Mouse (Mus musculus) embryonic facial prominence, embryonic 12.5 days (tissue): ENCODE data around the gene Il9r. TPM values are rescaled to one million over a fixed set of nuclear protein-coding genes. Genes with fewer than 3 reads are reported as not detected.

ENCODE experiments used
- ATAC-seq: fragments of 200-750 bp; cut with Nextera tagmentation; 2 replicates; pipeline ENCODE4 v1.8.0; 2017; ENCODE audit not compliant: insufficient number of reproducible peaks, insufficient read depth, low FRiP score, low TSS enrichment
- H3K27ac ChIP-seq: fragments of 300-500 bp; sonication (generic); 2 replicates; pipeline ENCODE4 v1.5.1; 2016; ENCODE audit warnings: mild to moderate bottlenecking
- H3K27me3 ChIP-seq: fragments of 300-500 bp; sonication (generic); 2 replicates; pipeline ENCODE4 v1.6.1; 2016; ENCODE audit warnings: mild to moderate bottlenecking, moderate library complexity
- H3K36me3 ChIP-seq: fragments of 300-500 bp; sonication (generic); 2 replicates; pipeline ENCODE4 v1.6.1; 2016; ENCODE audit warnings: mild to moderate bottlenecking
- H3K4me1 ChIP-seq: fragments of 300-500 bp; sonication (generic); 2 replicates; pipeline ENCODE4 v1.6.1; 2016
- H3K4me2 ChIP-seq: fragments of 300-500 bp; sonication (generic); replicated peaks from 2 replicates; pipeline ENCODE4 v1.6.1; 2016; ENCODE audit warnings: mild to moderate bottlenecking, moderate library complexity
- H3K4me3 ChIP-seq: fragments of 300-500 bp; sonication (generic); 2 replicates; pipeline ENCODE4 v1.5.1; 2016; ENCODE audit warnings: mild to moderate bottlenecking
- H3K9ac ChIP-seq: fragments of 300-500 bp; sonication (generic); 2 replicates; pipeline ENCODE4 v1.6.1; 2016; ENCODE audit warnings: mild to moderate bottlenecking, moderate library complexity
- H3K9me3 ChIP-seq: fragments of 300-500 bp; sonication (generic); 2 replicates; pipeline ENCODE4 v1.6.1; 2016; ENCODE audit warnings: mild to moderate bottlenecking, moderate library complexity
- WGBS: fragments of 180-500 bp; shearing (Covaris S2); methylation state at CpG from one replicate; pipeline ENCODE4 v1.1.7; 2016; 5-methylcytosine and 5-hydroxymethylcytosine counted together
- polyA plus RNA-seq: library from polyadenylated mRNA; unstranded; fragments of >200 nt; fragmentation: Nextera tagmentation; extraction: Ambion mirVana; gene quantifications from 2 replicates; pipeline ENCODE4 v1.2.1, GENCODE M21; 2016

The Il9r gene
- polyA plus RNA-seq, 1 experiment from 2014 or later = not detected

DNA sequence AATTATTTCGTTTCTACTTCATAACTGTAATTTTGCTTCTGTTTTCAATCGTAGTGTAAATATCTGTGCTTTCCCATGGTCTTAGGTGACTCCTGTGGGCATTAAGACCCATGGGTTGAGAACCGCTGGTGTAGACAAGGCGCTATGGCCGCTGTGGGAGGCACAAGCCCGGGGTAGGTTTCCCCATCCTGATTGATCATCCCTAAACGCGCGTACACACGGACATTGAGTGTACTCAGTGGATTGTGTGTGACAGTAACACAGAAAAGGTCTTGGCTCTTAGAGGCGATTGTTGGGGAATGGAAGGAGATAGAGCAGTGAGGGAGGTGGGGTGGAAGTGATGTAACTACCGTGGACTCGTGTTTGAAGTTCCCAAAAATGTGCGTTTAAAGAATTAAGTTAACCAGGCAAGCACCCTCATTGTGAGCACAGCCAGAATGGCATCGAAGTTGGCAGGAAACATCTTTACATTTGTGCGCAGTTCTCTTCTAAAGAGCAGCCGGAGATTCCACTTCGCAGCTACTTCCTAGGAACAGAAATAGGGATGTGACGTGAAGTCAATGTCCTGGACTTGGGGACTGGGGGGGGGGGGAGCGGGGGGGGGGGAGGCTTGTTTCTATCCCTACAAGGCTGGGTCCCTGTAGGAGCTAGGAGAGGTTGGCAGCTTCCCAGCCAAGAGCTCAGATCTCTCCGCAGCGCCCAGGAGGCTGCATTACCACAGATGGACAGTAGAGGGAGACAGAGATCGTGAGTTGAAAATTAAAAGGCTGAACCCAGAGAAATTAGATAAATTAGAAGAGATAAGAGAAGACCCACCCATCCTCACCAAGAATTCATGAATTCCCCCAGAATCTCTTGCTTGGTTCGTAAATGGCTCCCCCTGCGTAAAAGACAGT, 17.9 kb downstream of the Il9r start:
- no peak for ATAC-seq

DNA sequence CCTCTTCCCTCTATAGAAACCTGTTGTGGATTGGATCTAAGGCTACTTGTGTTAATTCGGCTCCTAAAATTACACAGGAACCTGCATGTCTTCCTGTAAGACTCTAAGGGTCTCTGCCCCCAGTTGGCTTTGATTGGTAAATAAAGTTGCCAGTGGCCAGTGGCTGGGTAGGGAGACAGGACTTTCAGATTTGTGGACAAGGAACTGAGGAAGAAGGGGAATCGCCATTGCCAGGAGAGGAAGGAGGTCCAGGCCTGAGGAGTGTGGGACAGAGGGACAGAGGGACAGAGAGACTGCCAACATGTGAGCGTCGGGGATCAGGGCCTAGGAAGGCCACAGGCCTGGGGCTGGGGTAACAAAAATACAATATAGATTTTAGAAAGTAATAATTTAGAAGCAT, 18.8 kb downstream of the Il9r start:
- 78% methylated on average over 4 of the region's 4 CpGs for WGBS
- Histone ChIP-seq H3K36me3 (no peaks in the 10 kb centered on the region), H3K4me2 (no peak overlapping the region), H3K4me1 (no peaks in the 10 kb centered on the region), H3K9ac (no peak overlapping the region), H3K27me3 (no peaks in the 10 kb centered on the region), H3K27ac (no peak overlapping the region), H3K4me3 (no peak overlapping the region), H3K9me3 (0 out of 2 replicates have a peak, but pooled peaks cover 3% of the 10 kb centered on the region)
- no peak for ATAC-seq

More for the DNA sequence above, 17.9 kb downstream of the Il9r start:
- no peak overlapping the region for H3K27ac ChIP-seq
- H3K4me3 ChIP-seq = no peak overlapping the region
- H3K4me2 ChIP-seq = no peak overlapping the region
- H3K9ac ChIP-seq = no peak overlapping the region
- H3K27me3 ChIP-seq = no peaks in the 10 kb centered on the region
- 0 out of 2 replicates have a peak, but pooled peaks cover 3% of the 10 kb centered on the region for H3K9me3 ChIP-seq
- 50% methylated on average over 25 of the region's 25 CpGs for WGBS
- H3K36me3 ChIP-seq = no peaks in the 10 kb centered on the region
- no peaks in the 10 kb centered on the region for H3K4me1 ChIP-seq

GRCm38 (mm10) chr11:32178506-32178905, 21.6 kb downstream of the Il9r start:
- Histone ChIP-seq H3K9ac (no peak overlapping the region), H3K9me3 (0 out of 2 replicates have a peak, but pooled peaks cover 3% of the 10 kb centered on the region), H3K4me2 (no peak overlapping the region), H3K27me3 (no peaks in the 10 kb centered on the region), H3K4me1 (no peaks in the 10 kb centered on the region), H3K36me3 (no peaks in the 10 kb centered on the region), H3K4me3 (no peak overlapping the region), H3K27ac (no peak overlapping the region)
- no peak for ATAC-seq
- WGBS = 76% methylated on average over 1 of the region's 1 CpGs

DNA sequence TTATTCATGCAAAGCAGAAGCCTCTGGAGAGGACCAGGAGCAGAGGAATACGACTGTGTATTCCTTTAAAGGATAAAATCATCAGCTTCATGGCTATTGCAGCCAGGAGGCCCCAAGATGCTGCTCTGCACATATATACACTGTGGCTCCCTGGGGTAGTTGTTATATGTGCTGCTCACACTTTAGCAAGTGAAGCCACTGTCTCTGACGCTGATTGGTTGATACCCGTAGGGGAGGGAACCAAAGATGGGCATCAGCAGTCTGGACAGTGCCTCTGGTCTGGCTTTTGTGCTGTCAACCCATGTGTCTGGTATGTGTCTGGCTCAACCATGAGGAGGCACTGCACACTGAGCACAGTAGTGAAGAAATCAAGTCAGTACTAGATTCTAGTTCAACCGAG, 33.4 kb downstream of the Il9r start:
- Histone ChIP-seq H3K4me1 (peaks cover 9% of the 10 kb centered on the region; the same call in 1 of the 2 replicates), H3K27ac (no peak overlapping the region), H3K4me3 (no peak overlapping the region), H3K36me3 (no peaks in the 10 kb centered on the region), H3K27me3 (peaks cover 2% of the 10 kb centered on the region), H3K9me3 (no peaks in the 10 kb centered on the region), H3K4me2 (no peak overlapping the region), H3K9ac (no peak overlapping the region)
- ATAC-seq = no peak
- WGBS = 72% methylated on average over 4 of the region's 4 CpGs

GRCm38 (mm10) chr11:32161922-32162804, 37.9 kb downstream of the Il9r start:
- 14% methylated on average over 28 of the region's 28 CpGs for WGBS
- ATAC-seq = peak; percentile 94

GRCm38 (mm10) chr11:32161500-32161899, 38.6 kb downstream of the Il9r start:
- Histone ChIP-seq H3K9ac (0 out of 2 replicates have a peak overlapping the region, but pooled peaks have one; percentile 9), H3K27me3 (peaks cover 7% of the 10 kb centered on the region), H3K4me2 (peak overlapping the region; percentile 58), H3K4me3 (peak overlapping the region; percentile 30), H3K27ac (no peak overlapping the region), H3K9me3 (no peaks in the 10 kb centered on the region), H3K4me1 (peaks cover 9% of the 10 kb centered on the region; the same call in 1 of the 2 replicates), H3K36me3 (no peaks in the 10 kb centered on the region)
- 6% methylated on average over 9 of the region's 9 CpGs for WGBS
- peak; percentile 8; the same call in 1 of the 2 replicates for ATAC-seq

More at GRCm38 (mm10) chr11:32161922-32162804, 37.9 kb downstream of the Il9r start:
- H3K9me3 ChIP-seq = no peaks in the 10 kb centered on the region
- H3K4me3 ChIP-seq = peak overlapping the region; percentile 30
- H3K9ac ChIP-seq = peak overlapping the region; percentile 9; the same call in 1 of the 2 replicates
- H3K27ac ChIP-seq = no peak overlapping the region
- H3K36me3 ChIP-seq = no peaks in the 10 kb centered on the region
- H3K4me1 ChIP-seq = peaks cover 9% of the 10 kb centered on the region; the same call in 1 of the 2 replicates
- peaks cover 7% of the 10 kb centered on the region for H3K27me3 ChIP-seq
- H3K4me2 ChIP-seq = peak overlapping the region; percentile 58

- H3K36me3 ChIP-seq = no peaks in the 10 kb centered on the region
- no peak overlapping the region for H3K4me2 ChIP-seq
- H3K4me3 ChIP-seq = no peak overlapping the region
- H3K27me3 ChIP-seq = peaks cover 7% of the 10 kb centered on the region
- H3K4me1 ChIP-seq = peaks cover 9% of the 10 kb centered on the region; the same call in 1 of the 2 replicates
- H3K9me3 ChIP-seq = no peaks in the 10 kb centered on the region
- H3K27ac ChIP-seq = no peak overlapping the region
- WGBS = 78% methylated on average over 7 of the region's 7 CpGs
- H3K9ac ChIP-seq = no peak overlapping the region
- ATAC-seq = no peak
These were observed 39.7 kb downstream of the Il9r start for GRCm38 (mm10) chr11:32160341-32160740.

GRCm38 (mm10) chr11:32159176-32159575, 40.9 kb downstream of the Il9r start:
- no peak for ATAC-seq
- peaks cover 9% of the 10 kb centered on the region; the same call in 1 of the 2 replicates for H3K4me1 ChIP-seq
- H3K9me3 ChIP-seq = no peaks in the 10 kb centered on the region
- WGBS = 92% methylated on average over 3 of the region's 3 CpGs
- no peaks in the 10 kb centered on the region for H3K36me3 ChIP-seq
- H3K27ac ChIP-seq = no peak overlapping the region
- no peak overlapping the region for H3K4me2 ChIP-seq
- peaks cover 7% of the 10 kb centered on the region for H3K27me3 ChIP-seq
- H3K9ac ChIP-seq = no peak overlapping the region
- no peak overlapping the region for H3K4me3 ChIP-seq

DNA sequence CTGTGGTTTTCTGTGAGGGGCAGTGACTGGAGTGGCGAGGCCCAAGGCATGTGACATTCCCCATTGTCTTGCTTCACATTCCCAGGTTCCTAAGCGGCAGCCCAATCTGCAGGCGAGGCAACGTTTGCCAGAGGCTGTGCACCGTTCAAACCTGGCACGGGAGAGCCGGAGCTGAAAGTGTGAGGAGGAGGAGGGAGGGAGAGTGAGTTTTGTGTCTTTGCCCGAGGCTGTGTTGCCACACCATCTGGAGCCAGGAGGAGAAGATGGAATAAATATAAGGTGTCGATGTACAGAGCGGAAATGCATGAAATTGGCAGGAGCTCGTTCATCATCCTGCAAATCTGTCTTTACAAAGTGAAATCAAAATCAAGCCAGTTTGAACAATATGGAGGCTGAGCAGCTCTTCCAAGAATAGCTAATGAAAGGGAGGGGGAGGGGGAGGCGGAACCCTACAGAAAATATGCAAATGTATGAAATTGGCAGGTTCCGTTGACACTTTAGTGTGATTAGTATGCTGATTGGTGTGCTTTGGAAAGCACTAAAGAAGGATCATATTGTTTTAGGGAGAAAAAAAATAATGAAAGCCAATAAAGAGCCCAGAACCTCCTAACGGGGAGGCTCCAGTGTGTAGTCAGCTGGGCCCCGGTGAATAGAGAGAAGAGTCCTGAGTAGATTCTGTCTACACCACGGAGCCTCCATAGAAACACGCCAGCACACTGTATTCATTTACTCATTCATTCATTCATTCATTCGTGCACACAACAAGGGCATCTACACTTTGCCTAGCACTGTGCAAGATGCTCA, 42.1 kb downstream of the Il9r start:
- no peak for ATAC-seq
- peak overlapping the region; percentile 13; the same call in 1 of the 2 replicates for H3K4me2 ChIP-seq

GRCm38 (mm10) chr11:32156854-32157630, 43.0 kb downstream of the Il9r start:
- H3K27ac ChIP-seq = no peak overlapping the region
- H3K4me1 ChIP-seq = peaks cover 4% of the 10 kb centered on the region; the same call in 1 of the 2 replicates
- ATAC-seq = no peak
- no peak overlapping the region for H3K4me3 ChIP-seq
- peaks cover 7% of the 10 kb centered on the region for H3K27me3 ChIP-seq
- H3K9me3 ChIP-seq = no peaks in the 10 kb centered on the region
- H3K9ac ChIP-seq = no peak overlapping the region
- WGBS = 82% methylated on average over 7 of the region's 7 CpGs
- no peaks in the 10 kb centered on the region for H3K36me3 ChIP-seq
- no peak overlapping the region for H3K4me2 ChIP-seq

More for the DNA sequence above, 42.1 kb downstream of the Il9r start:
- Histone ChIP-seq H3K9me3 (no peaks in the 10 kb centered on the region), H3K27me3 (peaks cover 7% of the 10 kb centered on the region), H3K4me3 (no peak overlapping the region), H3K36me3 (no peaks in the 10 kb centered on the region), H3K4me1 (peaks cover 9% of the 10 kb centered on the region; the same call in 1 of the 2 replicates), H3K9ac (no peak overlapping the region), H3K27ac (no peak overlapping the region)
- 54% methylated on average over 18 of the region's 18 CpGs for WGBS
